Mouse (Mus musculus): ENCODE results near the gene Sel1l. TPM values are rescaled to one million over a fixed set of nuclear protein-coding genes. Genes with fewer than 3 reads are reported as not detected.
"Not testable (repeated sequence)": the region's sequence is repeated elsewhere in the genome, so short reads cannot be mapped to it uniquely, and the experiment has no call there.

Sel1l gene
- total RNA-seq, 2 experiments from 2014 or later = 120 to 180 TPM

DNA sequence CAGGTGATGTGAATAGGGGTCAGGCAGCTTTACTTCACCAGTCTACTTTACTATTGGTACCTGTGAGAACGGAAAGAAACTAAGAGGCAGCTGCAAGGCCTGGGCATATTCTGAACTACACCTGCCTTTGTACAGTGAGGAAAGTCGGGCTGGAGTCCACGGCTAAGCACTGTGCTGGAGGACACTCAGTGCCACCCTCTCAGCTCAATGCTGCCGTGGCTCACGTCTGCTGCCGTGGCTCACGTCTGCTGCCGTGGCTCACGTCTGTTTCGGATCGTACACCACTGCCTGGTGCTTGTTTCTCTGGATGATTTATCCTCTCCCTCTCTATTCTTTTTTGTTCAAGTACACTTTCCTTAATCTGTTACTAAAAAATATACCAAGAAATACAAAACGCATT, 28.5 kb downstream of the Sel1l start:
- DNase-seq (ENCODE audit: low spot score in 2 of 2) = no peak

DNA sequence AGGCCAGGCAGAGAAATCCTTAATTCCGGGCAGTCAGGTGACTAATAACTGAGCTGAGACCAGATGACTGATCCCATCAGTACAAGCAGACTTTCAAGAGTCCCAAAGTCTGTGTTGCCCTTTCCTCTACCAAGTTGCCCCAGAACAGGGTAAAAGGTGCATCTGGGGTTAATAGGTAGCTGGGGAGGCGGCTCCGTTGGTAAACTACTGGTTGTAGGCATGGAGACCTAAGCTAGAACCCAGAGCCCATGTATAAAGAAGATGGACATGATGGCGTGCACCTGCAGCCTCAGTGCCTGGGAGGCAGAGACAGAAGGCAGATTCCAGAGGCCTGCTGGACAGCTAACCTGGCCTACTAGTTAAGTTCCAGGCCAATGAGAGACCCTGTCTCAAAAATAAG, 30.2 kb downstream of the Sel1l start:
- no peak for DNase-seq (ENCODE audit: low spot score in 2 of 2)

DNA sequence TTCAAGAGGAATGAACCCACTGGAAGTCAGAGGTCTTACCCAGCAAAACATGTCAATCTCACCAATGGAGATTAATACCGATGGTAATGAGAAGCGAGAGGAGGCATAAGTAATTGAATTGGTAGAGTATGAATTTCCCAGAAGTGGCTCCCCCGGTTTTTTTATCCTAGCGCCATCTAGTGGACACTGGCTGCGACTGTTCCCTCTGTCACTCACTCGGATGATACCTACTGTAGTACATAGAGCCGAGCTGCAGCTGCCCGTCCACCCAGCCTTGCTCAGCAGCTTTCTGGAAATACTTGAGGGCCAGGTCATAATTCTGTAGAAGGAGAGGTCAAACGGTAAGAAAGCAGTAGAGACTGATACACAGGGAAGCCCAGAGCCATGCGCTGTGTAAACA, 33.0 kb downstream of the Sel1l start:
- DNase-seq (ENCODE audit: low spot score in 2 of 2) = peak; percentile 47 to 49

DNA sequence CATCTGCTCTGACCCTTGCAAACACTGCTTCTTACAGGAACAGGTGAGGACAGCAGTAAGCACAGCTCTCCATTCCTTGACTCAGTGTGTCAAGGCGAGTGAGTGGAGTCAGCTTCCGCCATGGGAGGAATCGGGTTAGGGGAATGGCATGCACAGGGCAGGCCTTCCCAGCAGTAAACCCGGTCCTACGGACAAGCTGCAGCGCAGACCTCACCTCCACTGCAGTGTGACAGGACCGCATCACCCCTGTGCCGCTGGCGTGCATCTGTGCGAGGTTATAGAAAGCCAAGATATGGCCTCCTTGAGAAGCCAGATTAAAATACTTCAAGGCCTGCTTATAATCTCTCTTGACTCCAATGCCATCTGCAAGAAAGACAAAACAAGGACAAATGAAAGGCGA, 33.4 kb downstream of the Sel1l start:
- no peak for DNase-seq (ENCODE audit: low spot score in 2 of 2)

- DNase-seq (ENCODE audit: low spot score in 2 of 2) = no peak
Measured at GRCm38 (mm10) chr12:91808911-91809310, 40.0 kb downstream of the Sel1l start.

- DNase-seq (ENCODE audit: low spot score in 2 of 2) = no peak
Measured at GRCm38 (mm10) chr12:91807761-91808160, 41.2 kb downstream of the Sel1l start.

DNA sequence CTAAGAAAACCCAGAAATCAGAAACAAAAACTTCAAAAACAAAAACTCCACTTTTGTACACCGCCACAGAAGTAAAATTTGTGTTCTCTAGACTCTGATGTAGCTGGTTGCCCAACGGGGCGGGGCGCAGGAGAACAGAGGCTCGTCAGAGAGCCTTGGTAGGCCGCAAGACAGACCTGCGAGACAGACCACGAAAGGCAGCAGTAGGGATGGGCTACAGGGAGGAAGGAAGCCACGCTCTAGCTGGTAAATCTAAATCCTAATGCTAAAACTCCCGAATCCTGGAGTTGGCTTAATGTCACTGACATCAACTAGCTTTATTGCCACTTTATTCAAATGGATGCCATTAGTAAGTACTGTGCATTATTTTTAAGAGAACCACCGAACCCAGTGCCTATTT, 41.9 kb downstream of the Sel1l start:
- DNase-seq (ENCODE audit: low spot score in 2 of 2) = no peak

DNA sequence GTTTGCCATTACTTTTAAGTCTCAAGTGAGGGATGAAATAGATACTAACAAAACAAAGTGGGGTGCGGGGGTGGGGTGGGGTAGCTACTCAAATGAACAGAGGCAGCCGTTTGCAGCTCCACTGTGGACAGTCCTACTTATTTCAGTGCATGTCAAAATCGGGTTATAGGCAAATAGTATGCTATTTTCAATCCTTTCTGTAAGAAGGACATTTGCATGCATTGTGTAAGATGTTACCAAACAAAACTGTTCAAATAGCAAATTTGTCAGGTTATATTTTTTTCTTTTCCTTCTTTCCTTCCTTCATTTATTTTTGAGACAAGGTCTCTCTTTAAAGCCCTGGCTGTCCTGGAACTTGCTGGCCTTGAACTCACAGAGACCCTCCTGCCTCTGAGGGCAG, 44.7 kb downstream of the Sel1l start:
- DNase-seq (ENCODE audit: low spot score in 2 of 2) = no peak

DNA sequence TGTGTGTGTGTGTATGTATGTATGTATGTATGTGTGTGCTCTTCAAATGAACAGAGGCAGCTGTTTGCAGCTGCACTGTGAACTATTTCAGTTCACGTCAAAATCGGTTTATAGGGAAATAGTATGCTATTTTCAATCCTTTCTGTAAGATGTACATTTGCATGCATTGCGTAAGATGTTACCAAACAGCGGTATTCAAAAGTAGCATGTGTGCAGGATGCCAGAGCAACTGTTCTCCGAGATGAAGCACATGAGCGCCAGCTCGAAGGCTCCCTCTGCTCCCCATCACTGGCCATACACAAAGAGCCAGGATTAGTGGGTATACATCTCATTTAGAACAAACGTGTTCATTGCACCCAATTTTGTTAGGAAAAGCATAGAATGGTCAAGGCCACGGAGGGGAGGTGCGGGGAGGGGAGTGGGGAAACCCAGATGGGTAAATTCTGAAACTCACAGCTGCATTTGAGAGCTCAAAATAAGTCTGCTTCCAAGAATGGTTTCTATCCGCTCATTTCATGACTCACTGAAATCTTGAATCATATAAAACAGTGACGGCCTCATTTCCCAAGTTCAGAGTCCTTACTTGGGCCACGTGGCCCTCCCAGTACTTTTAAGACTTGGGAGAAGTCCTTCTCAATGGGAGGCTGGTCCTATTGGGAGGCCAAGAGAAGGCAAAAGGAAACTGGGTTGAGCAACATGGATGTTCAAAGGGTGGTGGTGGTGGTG, 45.6 kb downstream of the Sel1l start:
- DNase-seq (ENCODE audit: low spot score in 2 of 2) = no peak

- DNase-seq (ENCODE audit: low spot score in 2 of 2) = no peak
Measured at GRCm38 (mm10) chr12:91802586-91803206, 46.3 kb downstream of the Sel1l start.

DNA sequence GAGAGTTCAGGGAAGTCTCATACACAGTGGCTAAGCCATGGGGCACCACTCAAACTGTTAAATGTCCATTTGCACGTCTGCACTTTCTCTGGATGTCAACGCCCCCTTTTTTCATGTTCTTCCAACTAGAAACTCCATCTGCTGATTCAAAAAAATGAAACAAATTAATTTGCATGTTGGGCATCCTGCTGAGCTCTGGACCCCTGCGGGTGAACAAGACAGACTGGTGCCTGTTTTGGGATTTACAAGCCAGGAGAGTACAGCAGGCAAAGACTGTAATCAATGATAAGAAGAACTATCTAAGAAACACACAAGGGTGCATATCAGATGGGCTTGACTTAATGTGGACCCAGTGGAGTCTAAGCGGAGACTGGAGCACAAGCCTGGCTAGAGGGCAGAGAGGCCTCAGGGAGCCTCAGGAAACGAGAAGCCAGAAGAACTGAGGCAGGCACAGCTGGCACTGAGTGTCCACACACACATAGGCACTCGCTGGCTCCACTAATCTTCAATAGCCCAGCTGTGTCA, 48.0 kb downstream of the Sel1l start:
- no peak for DNase-seq (ENCODE audit: low spot score in 2 of 2)

DNA sequence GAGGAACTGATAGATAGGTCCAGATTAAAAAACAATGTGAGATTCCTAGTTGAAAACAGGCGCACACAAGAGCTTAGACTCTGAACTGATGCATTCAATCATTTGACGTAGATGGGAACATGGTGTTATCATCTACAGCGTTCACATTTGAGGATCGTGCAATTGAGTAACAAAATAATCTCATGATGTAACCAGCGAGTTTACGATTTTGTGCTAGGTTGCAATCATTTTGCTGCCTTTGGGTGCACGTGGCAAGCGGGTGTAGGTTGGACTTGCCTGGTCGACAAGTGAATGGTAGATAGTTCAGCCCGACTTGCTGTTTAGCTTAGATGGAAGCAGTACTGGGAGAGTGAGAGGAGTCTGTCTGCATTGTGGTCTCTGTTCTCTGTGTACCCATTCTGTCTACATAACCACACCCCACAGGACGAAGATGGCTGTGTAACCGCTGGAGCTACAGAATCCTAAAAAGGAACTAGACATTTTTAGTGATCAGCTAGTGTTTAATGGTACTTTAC, 49.1 kb downstream of the Sel1l start:
- no peak for DNase-seq (ENCODE audit: low spot score in 2 of 2)

- DNase-seq (ENCODE audit: low spot score in 2 of 2) = no peak
Measured at GRCm38 (mm10) chr12:91799379-91799773, 49.6 kb downstream of the Sel1l start.

- no peak for DNase-seq (ENCODE audit: low spot score in 2 of 2)
Measured at GRCm38 (mm10) chr12:91798720-91799378, 50.1 kb downstream of the Sel1l start.

DNA sequence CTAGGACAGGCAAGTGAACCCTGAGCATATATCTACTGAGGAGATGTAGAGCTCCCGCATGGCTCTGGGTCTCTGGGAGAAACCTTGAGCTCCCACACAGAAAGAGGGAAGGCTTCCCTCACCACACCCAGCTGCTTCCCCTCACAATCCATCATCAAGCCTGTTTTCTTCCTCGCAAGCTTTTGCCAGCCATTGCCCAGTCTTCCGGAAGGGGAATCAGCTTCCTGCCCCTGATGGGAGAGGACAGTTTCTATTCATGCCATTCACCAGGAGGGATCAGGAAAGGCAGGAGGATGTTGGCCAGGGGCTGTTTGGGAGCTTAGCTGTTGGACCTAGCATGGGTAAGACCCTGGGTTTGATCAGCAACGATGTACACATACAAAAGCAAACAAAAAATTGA, 52.2 kb downstream of the Sel1l start:
- DNase-seq (ENCODE audit: low spot score in 2 of 2) = no peak

DNA sequence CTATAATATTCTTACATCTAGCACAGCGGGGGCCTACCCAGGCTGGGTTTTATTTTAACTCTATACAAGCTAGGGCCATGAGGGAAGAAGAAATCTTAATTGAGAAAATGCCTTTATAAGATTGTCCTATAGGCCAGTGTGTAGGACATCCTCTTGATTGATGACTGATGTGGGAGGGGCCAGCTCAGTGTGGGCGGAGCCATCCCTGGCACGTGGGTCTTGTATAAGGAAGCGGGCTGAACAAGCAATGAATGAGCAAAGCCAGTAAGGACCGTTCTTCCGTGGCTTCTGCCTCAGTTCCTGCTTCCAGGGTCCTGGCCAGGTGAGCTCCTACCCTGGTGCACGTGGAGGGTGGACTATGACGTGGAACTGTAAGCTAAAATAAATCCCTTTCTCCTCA, 55.7 kb downstream of the Sel1l start:
- no peak for DNase-seq (ENCODE audit: low spot score in 2 of 2)

GRCm38 (mm10) chr12:91791822-91792221, 57.1 kb downstream of the Sel1l start:
- no peak for DNase-seq (ENCODE audit: low spot score in 2 of 2)

- peak; percentile 49 to 67 for DNase-seq (ENCODE audit: low spot score in 2 of 2)
Measured at GRCm38 (mm10) chr12:91789801-91790200, 59.2 kb downstream of the Sel1l start.

GRCm38 (mm10) chr12:91788446-91788845, 60.5 kb downstream of the Sel1l start:
- not testable (repeated sequence) for DNase-seq (ENCODE audit: low spot score in 2 of 2)

DNA sequence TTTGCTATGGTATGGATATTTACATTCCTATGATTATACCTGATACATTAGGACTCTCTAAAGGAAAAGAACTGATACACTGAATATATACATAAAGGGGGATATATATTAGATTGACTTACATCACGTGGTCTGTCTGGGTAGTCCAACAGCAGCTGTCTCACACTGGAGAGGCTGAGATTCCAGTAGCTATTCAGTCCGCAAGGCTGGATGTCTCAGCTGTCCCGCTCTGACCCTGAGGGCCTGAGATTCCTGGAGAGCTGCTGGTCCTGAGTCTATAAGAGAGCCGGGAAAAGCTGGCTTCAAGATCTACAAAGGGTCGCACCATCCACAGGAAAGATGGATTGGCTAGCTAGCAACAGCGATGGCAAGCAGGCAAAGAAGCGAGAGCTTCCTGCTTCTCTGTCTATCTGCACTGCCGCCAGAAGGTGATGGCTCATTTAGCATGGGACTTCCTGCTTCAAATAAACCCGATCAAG, 61.0 kb downstream of the Sel1l start, which contains the start of gene Ston2:
Ston2 (minus strand) TSS at position 429 of the 479 bp plus-strand sequence.
- DNase-seq (ENCODE audit: low spot score in 2 of 2) = no peak

GRCm38 (mm10) chr12:91786355-91786754, 62.6 kb downstream of the Sel1l start:
- DNase-seq (ENCODE audit: low spot score in 2 of 2) = no peak

- no peak for DNase-seq (ENCODE audit: low spot score in 2 of 2)
Measured at GRCm38 (mm10) chr12:91781432-91781831, 67.5 kb downstream of the Sel1l start.

Data from adrenal gland, adult 18-20 months (tissue).